Mouse (Mus musculus): Measurements from ENCODE around the gene Popdc2. TPM values are rescaled to one million over a fixed set of nuclear protein-coding genes. Genes with fewer than 3 reads are reported as not detected.
A peak's percentile ranks its signal among the peaks of the same experiment; 100 is the strongest.

Gene Popdc2
- total RNA-seq, 2 experiments from 2014 or later = 0.47 to 0.77 TPM

- intact Hi-C loops (cut with DNase I) = no loop called here
- no peak for DNase-seq (ENCODE audit: low spot score in 2 of 2)
These were observed 33.2 kb downstream of the Popdc2 start for GRCm38 (mm10) chr16:38395060-38395730.

GRCm38 (mm10) chr16:38396155-38396554 is 34.1 kb downstream of the Popdc2 start:
- DNase-seq (ENCODE audit: low spot score in 2 of 2) = no peak
- intact Hi-C loops (cut with DNase I) = no loop called here

- intact Hi-C loops (cut with DNase I) = no loop called here
- DNase-seq (ENCODE audit: low spot score in 2 of 2) = no peak
These were observed 36.3 kb downstream of the Popdc2 start for GRCm38 (mm10) chr16:38398266-38398665.

GRCm38 (mm10) chr16:38399076-38399475 is 37.1 kb downstream of the Popdc2 start:
- DNase-seq (ENCODE audit: low spot score in 2 of 2) = no peak
- intact Hi-C loops (cut with DNase I) = no loop called here

GRCm38 (mm10) chr16:38399531-38400231 is 37.7 kb downstream of the Popdc2 start:
- DNase-seq (ENCODE audit: low spot score in 2 of 2) = peak; percentile 12 to 15
- intact Hi-C loops (cut with DNase I) = no loop called here

- intact Hi-C loops (cut with DNase I) = no loop called here
These were observed 38.4 kb downstream of the Popdc2 start for GRCm38 (mm10) chr16:38400311-38400960.

GRCm38 (mm10) chr16:38401468-38401867 is 39.5 kb downstream of the Popdc2 start:
- intact Hi-C loops (cut with DNase I) = no loop called here

More at GRCm38 (mm10) chr16:38400311-38400960, 38.4 kb downstream of the Popdc2 start:
- DNase-seq (ENCODE audit: low spot score in 2 of 2) = no peak

GRCm38 (mm10) chr16:38403639-38404038 is 41.6 kb downstream of the Popdc2 start:
- intact Hi-C loops (cut with DNase I) = no loop called here
- no peak for DNase-seq (ENCODE audit: low spot score in 2 of 2)

More at GRCm38 (mm10) chr16:38401468-38401867, 39.5 kb downstream of the Popdc2 start:
- DNase-seq (ENCODE audit: low spot score in 2 of 2) = no peak

- DNase-seq (ENCODE audit: low spot score in 2 of 2) = no peak
- intact Hi-C loops (cut with DNase I) = no loop called here
These were observed 44.3 kb downstream of the Popdc2 start for GRCm38 (mm10) chr16:38406293-38406692.

- intact Hi-C loops (cut with DNase I) = no loop called here
- DNase-seq (ENCODE audit: low spot score in 2 of 2) = no peak
These were observed 44.7 kb downstream of the Popdc2 start for GRCm38 (mm10) chr16:38406708-38407107.

GRCm38 (mm10) chr16:38407584-38407983 is 45.6 kb downstream of the Popdc2 start:
- no peak for DNase-seq (ENCODE audit: low spot score in 2 of 2)
- intact Hi-C loops (cut with DNase I) = no loop called here

GRCm38 (mm10) chr16:38408416-38408815 is 46.4 kb downstream of the Popdc2 start:
- intact Hi-C loops (cut with DNase I) = no loop called here
- DNase-seq (ENCODE audit: low spot score in 2 of 2) = no peak

- intact Hi-C loops (cut with DNase I) = no loop called here
- no peak for DNase-seq (ENCODE audit: low spot score in 2 of 2)
These were observed 52.9 kb downstream of the Popdc2 start for GRCm38 (mm10) chr16:38414953-38415352.

GRCm38 (mm10) chr16:38425374-38425773 is 63.4 kb downstream of the Popdc2 start:
- DNase-seq (ENCODE audit: low spot score in 2 of 2) = no peak
- intact Hi-C loops (cut with DNase I) = no loop called here

GRCm38 (mm10) chr16:38425799-38426198 is 63.8 kb downstream of the Popdc2 start:
- intact Hi-C loops (cut with DNase I) = no loop called here
- no peak for DNase-seq (ENCODE audit: low spot score in 2 of 2)

Other genes with a start within 250 kb of the Popdc2 start
- not detected for gene Nr1i2, start 67.4 kb upstream of the Popdc2 start, total RNA-seq (2021)
- gene Maats1, start 20.1 kb upstream of the Popdc2 start, total RNA-seq (2021) = 1 to 10 TPM; 1.2 to 1.5 TPM
- 100 to 1,000 TPM; 124 TPM for gene Cox17, start 15.2 kb upstream of the Popdc2 start, total RNA-seq (2021)
- not detected for gene Gm21987, start 15.2 kb upstream of the Popdc2 start, total RNA-seq (2021)
- gene Pla1a, start 70.9 kb downstream of the Popdc2 start, total RNA-seq (2021) = 1 to 10 TPM in 1 of 2 experiments, under 1 TPM in 1; 0.67 to 1.3 TPM
- 10 to 100 TPM; 55.7 to 63.6 TPM for gene Adprh, start 90.5 kb downstream of the Popdc2 start, total RNA-seq (2021)
- under 1 TPM; 0.30 to 0.93 TPM for gene Cd80, start 93.4 kb downstream of the Popdc2 start, total RNA-seq (2021)
- gene Timmdc1, start 160.5 kb downstream of the Popdc2 start, total RNA-seq (2021) = 10 to 100 TPM; 33.8 to 34.9 TPM
- 10 to 100 TPM; 39.6 to 45.3 TPM for gene Poglut1, start 188.0 kb downstream of the Popdc2 start, total RNA-seq (2021)
- 10 to 100 TPM; 16.2 to 22.4 TPM for gene Tmem39a, start 196.5 kb downstream of the Popdc2 start, total RNA-seq (2021)